16 mouse cellular contexts compared by ENCODE assay signal in the genomic region with DNA sequence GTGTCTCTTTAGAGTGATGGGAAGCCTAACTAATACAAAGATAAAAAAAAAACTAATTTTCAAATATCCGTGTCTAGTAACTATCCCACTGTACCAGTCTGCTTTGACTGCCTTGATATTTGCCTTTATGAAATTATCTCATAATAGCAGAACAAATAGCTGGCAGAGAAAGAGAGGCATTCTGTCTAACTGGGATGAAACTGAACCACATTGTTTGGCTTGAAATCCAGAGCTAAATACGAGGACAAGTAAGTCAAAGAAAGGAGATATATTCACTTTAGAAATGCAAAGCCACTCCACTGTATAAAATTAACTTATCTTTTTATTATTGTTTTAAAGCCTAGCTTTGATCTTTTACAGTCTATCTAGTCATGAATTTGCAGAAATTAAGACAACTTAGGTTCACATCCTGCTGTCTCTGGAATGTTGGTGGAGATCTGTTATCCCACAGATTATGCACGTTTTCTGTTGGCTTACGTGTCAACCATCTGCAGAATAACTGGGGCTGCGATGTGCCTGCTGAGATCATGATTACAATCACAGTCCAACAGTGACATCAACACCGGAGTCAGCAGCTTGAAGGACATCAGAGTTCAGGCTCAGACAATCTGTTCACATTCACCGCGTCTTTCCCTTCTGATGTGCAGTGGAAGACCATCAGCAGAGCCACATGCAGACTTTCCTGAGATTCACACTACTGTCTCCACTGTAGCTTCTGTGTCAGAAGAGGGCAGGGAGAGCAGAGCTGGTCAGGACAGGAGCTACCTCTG.
A peak's percentile ranks its signal among the peaks of the same experiment; 100 is the strongest.
DNase-seq lines count a peak whose midpoint lies in the region; ATAC-seq and TF ChIP-seq lines count a peak whose summit lies in the region.
"Had no signal": no experiment of that assay in that cellular context is flagged by ENCODE, and none has a peak within 500 bp of the region (broad histone marks: within the 10 kb centered on the region; RNA-seq: fewer than 3 reads in every experiment).

No protein-coding gene starts in this region.

- intact Hi-C loops in left cerebral cortex, postnatal 4 days (cut with DNase I), result no loop called here
- intact Hi-C loops in left cerebral cortex, postnatal 14 days (cut with DNase I), result no loop called here

- H3K4me3 ChIP-seq in cerebellum, adult 2 months (replicated peaks; ENCODE audit: insufficient read depth, low read depth, low read length), result no peak overlapping the region
- H3K4me3 ChIP-seq: gastrocnemius, adult 2 months; midbrain, embryonic 10.5 days; neural tube, embryonic 15.5 days had no signal

- H3K27ac ChIP-seq in cerebellum, adult 2 months (ENCODE audit: insufficient read depth, low read length), result no peak overlapping the region
- H3K27ac ChIP-seq: gastrocnemius, adult 2 months; hindbrain, embryonic 14.5 days; midbrain, embryonic 10.5 days; neural tube, embryonic 15.5 days had no signal

- H3K4me1 ChIP-seq in cerebellum, adult 2 months (ENCODE audit: control insufficient read depth, insufficient read depth, low read length), result peaks cover 3% of the 10 kb centered on the region; the same call in 1 of the 2 replicates
- H3K4me1 ChIP-seq: midbrain, embryonic 10.5 days; neural tube, embryonic 15.5 days had no signal

- TF ChIP-seq POLR2A in cerebellum, adult 2 months (IDR thresholded peaks at IDR 0.05; ENCODE audit: borderline replicate concordance, insufficient read depth, low read length), result peak; percentile 30; the same call in 1 of the 2 replicates

- H3K27me3 ChIP-seq in cerebellum, adult 2 months (ENCODE audit: control insufficient read depth, insufficient read depth, low read length), result no peaks in the 10 kb centered on the region
- H3K27me3 ChIP-seq: neural tube, embryonic 15.5 days had no signal

- peak; percentile 65 for DNase-seq in left cerebral cortex, postnatal 4 days
- DNase-seq in left cerebral cortex, postnatal 14 days (ENCODE audit: low spot score in 2 of 2), result no peak
- DNase-seq in cerebellum, adult 2 months, result peak; percentile 73 to 92
- DNase-seq in cerebellum, postnatal 36 days, result peak; percentile 65 to 74
- no peak for DNase-seq in natural killer cell, adult 2 months (ENCODE audit: low spot score in 2 of 2)
- DNase-seq in right cerebral cortex, postnatal 4 days, result no peak
- DNase-seq: gastrocnemius, adult 2 months; heart, adult 18-20 months; kidney, adult 18-20 months; kidney, postnatal 25 days; retina, postnatal 1 day; thymus, postnatal 25 days had no signal

- WGBS in cerebellum, adult 2 months, result 5% methylated on average over 8 of the region's 8 CpGs

- TF ChIP-seq CTCF in cerebellum, adult 2 months (IDR thresholded peaks at IDR 0.05; ENCODE audit: borderline replicate concordance, insufficient read depth, low read depth, low read length), result no peak

- ATAC-seq in erythroblast, adult 5-6 weeks (replicated peaks; ENCODE audit: low FRiP score, poor library complexity, severe bottlenecking), result no peak

Comparison
In these comparisons a context has a peak if more than half of its experiments do, and no peak if none do; other contexts are left out.
1. DNase-seq: peak in left cerebral cortex, postnatal 4 days (single experiment), cerebellum, adult 2 months (2 of 2) and cerebellum, postnatal 36 days (2 of 2); none in left cerebral cortex, postnatal 14 days (0 of 2), natural killer cell, adult 2 months (0 of 2) and right cerebral cortex, postnatal 4 days (single experiment).